Mouse (Mus musculus) testis, postnatal 10 days (tissue): Measurements from ENCODE around the gene Ppp1r16b.
"Not testable (repeated sequence)": the region's sequence is repeated elsewhere in the genome, so short reads cannot be mapped to it uniquely, and the experiment has no call there.

Source experiments
- DNase-seq: peaks from one replicate; pipeline ENCODE4 v3.0.0; 2021; ENCODE audit warnings: low spot score

Ppp1r16b gene

GRCm38 (mm10) chr2:158723806-158724205 is 58.6 kb downstream of the Ppp1r16b start:
- no peak for DNase-seq

- DNase-seq = no peak
Observed at GRCm38 (mm10) chr2:158726252-158726651, 61.1 kb downstream of the Ppp1r16b start.

GRCm38 (mm10) chr2:158728061-158728815 is 63.0 kb downstream of the Ppp1r16b start:
- DNase-seq = no peak

- no peak for DNase-seq
Observed at GRCm38 (mm10) chr2:158730896-158731295, 65.7 kb downstream of the Ppp1r16b start.

- DNase-seq = no peak
Observed at GRCm38 (mm10) chr2:158732521-158732920, 67.3 kb downstream of the Ppp1r16b start.

GRCm38 (mm10) chr2:158733136-158733535 is 67.9 kb downstream of the Ppp1r16b start:
- no peak for DNase-seq

- no peak for DNase-seq
Observed at GRCm38 (mm10) chr2:158733914-158734313, 68.7 kb downstream of the Ppp1r16b start.

- peak; percentile 62 for DNase-seq
Observed at GRCm38 (mm10) chr2:158734500-158735152, 69.4 kb downstream of the Ppp1r16b start.

GRCm38 (mm10) chr2:158735340-158735739 is 70.1 kb downstream of the Ppp1r16b start:
- no peak for DNase-seq

GRCm38 (mm10) chr2:158736247-158736646 is 71.0 kb downstream of the Ppp1r16b start:
- DNase-seq = not testable (repeated sequence)

- DNase-seq = no peak
Observed at GRCm38 (mm10) chr2:158738591-158738990, 73.4 kb downstream of the Ppp1r16b start.

GRCm38 (mm10) chr2:158739113-158739512 is 73.9 kb downstream of the Ppp1r16b start:
- no peak for DNase-seq

GRCm38 (mm10) chr2:158741011-158741501 is 75.9 kb downstream of the Ppp1r16b start:
- peak; percentile 52 for DNase-seq

- DNase-seq = no peak
Observed at GRCm38 (mm10) chr2:158742431-158742830, 77.2 kb downstream of the Ppp1r16b start.

- no peak for DNase-seq
Observed at GRCm38 (mm10) chr2:158743518-158744141, 78.4 kb downstream of the Ppp1r16b start.

GRCm38 (mm10) chr2:158745049-158745482 is 79.9 kb downstream of the Ppp1r16b start:
- DNase-seq = no peak

GRCm38 (mm10) chr2:158746164-158746563 is 81.0 kb downstream of the Ppp1r16b start:
- DNase-seq = no peak

GRCm38 (mm10) chr2:158749366-158749765 is 84.2 kb downstream of the Ppp1r16b start:
- no peak for DNase-seq

GRCm38 (mm10) chr2:158760231-158760630 is 95.0 kb downstream of the Ppp1r16b start:
- no peak for DNase-seq

- no peak for DNase-seq
Observed at GRCm38 (mm10) chr2:158762339-158762738, 97.1 kb downstream of the Ppp1r16b start.

GRCm38 (mm10) chr2:158767742-158768339 is 102.6 kb downstream of the Ppp1r16b start, which contains the start of gene Fam83d:
Fam83d (plus strand) TSS chr2:158768093.
- peak; percentile 97 for DNase-seq

- peak; percentile 64 for DNase-seq
Observed at GRCm38 (mm10) chr2:158768350-158768749, 103.2 kb downstream of the Ppp1r16b start.
